In the genomic region with DNA sequence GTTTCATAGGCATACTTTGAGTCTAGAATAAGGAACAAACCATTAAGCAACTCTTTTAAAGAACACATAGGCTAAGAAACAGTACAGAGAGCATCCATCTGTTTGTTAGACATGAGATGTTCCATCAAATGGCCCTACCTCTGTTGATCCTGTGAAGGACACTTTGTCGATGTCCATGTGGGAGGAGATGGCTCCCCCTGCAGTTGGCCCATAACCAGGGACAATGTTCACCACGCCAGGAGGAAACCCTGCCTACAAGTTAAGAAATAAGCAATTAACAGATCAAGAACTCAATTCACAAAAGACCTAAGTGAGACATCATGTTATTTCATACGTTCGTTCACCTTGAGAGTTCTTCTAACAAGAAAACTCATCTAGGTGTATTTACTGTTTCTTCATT, we compare ENCODE assay signal across 27 mouse cellular contexts. TPM values are rescaled to one million over a fixed set of nuclear protein-coding genes. Genes with fewer than 3 reads are reported as not detected.
DNase-seq lines count a peak whose midpoint lies in the region; ATAC-seq and TF ChIP-seq lines count a peak whose summit lies in the region.
"Had no signal": no experiment of that assay in that cellular context is flagged by ENCODE, and none has a peak within 500 bp of the region (broad histone marks: within the 10 kb centered on the region; RNA-seq: fewer than 3 reads in every experiment).

No protein-coding gene starts in this region.

- H3K79me2 ChIP-seq in liver, adult 2 months (ENCODE audit: control insufficient read depth, insufficient read depth, low read length): no peaks in the 10 kb centered on the region; the same call in 1 of the 2 replicates
- H3K79me2 ChIP-seq in CH12.LX (replicated peaks; ENCODE audit: control insufficient read depth, extremely low read depth, insufficient read depth, poor library complexity, severe bottlenecking): no peaks in the 10 kb centered on the region

- no peak for TF ChIP-seq POLR2A in liver, adult 2 months (IDR thresholded peaks at IDR 0.05; ENCODE audit: extremely low read depth, insufficient read depth, low read length)
- TF ChIP-seq POLR2A in CH12.LX (IDR thresholded peaks at IDR 0.05; ENCODE audit: low read depth, low read length): no peak
- TF ChIP-seq POLR2A in small intestine, adult 2 months (IDR thresholded peaks at IDR 0.05; ENCODE audit: low read depth, low read length): no peak

- TF ChIP-seq RAD21 in CH12.LX (IDR thresholded peaks at IDR 0.05; ENCODE audit: low read depth, low read length): peak; percentile 28

- no peak for ATAC-seq in intestine, postnatal 0 days
- ATAC-seq in intestine, embryonic 15.5 days: no peak
- ATAC-seq in liver, embryonic 12.5 days: no peak
- ATAC-seq: forebrain, embryonic 14.5 days; forebrain, postnatal 0 days had no signal

- peak; percentile 62 for TF ChIP-seq CTCF in intestine, postnatal 0 days (IDR thresholded peaks at IDR 0.05; ENCODE audit: low read depth)
- TF ChIP-seq CTCF in liver, adult 2 months (IDR thresholded peaks at IDR 0.05; ENCODE audit: low read depth, low read length): peak; percentile 16; the same call in 1 of the 2 replicates
- peak in 1 of 2 experiments; percentile 35; a peak in 2 of 4 replicates for TF ChIP-seq CTCF in CH12.LX (conservative IDR thresholded peaks at IDR 0.05 in 1 of 2, IDR thresholded peaks at IDR 0.05 in 1 of 2; ENCODE audit: low read depth in 2 of 2, low read length in 2 of 2)
- peak; percentile 38; the same call in 1 of the 2 replicates for TF ChIP-seq CTCF in small intestine, adult 2 months (IDR thresholded peaks at IDR 0.05; ENCODE audit: extremely low read depth, insufficient read length, insufficient replicate concordance, low read depth, low read length)

- no peak overlapping the region for H3K4me2 ChIP-seq in intestine, postnatal 0 days (replicated peaks; ENCODE audit: low read depth)
- H3K4me2 ChIP-seq in intestine, embryonic 15.5 days (replicated peaks): no peak overlapping the region
- no peak overlapping the region for H3K4me2 ChIP-seq in liver, embryonic 12.5 days
- no peak overlapping the region for H3K4me2 ChIP-seq in CH12.LX (ENCODE audit: insufficient read depth, low read depth, poor library complexity, severe bottlenecking)
- H3K4me2 ChIP-seq: embryonic facial prominence, embryonic 12.5 days; embryonic facial prominence, embryonic 15.5 days; heart, embryonic 13.5 days; hindbrain, embryonic 15.5 days had no signal

- H3K9me3 ChIP-seq in intestine, postnatal 0 days (ENCODE audit: control insufficient read depth): no peaks in the 10 kb centered on the region
- H3K9me3 ChIP-seq in intestine, embryonic 15.5 days: no peaks in the 10 kb centered on the region
- no peaks in the 10 kb centered on the region for H3K9me3 ChIP-seq in liver, embryonic 12.5 days (replicated peaks)
- H3K9me3 ChIP-seq in CH12.LX (replicated peaks; ENCODE audit: low read length): no peaks in the 10 kb centered on the region
- H3K9me3 ChIP-seq: embryonic facial prominence, embryonic 12.5 days; embryonic facial prominence, embryonic 15.5 days; heart, embryonic 10.5 days; heart, embryonic 13.5 days; hindbrain, embryonic 15.5 days had no signal

- no peak overlapping the region for H3K27ac ChIP-seq in intestine, postnatal 0 days (ENCODE audit: low read depth, low read length)
- H3K27ac ChIP-seq in intestine, embryonic 15.5 days: no peak overlapping the region
- no peak overlapping the region for H3K27ac ChIP-seq in liver, adult 2 months (replicated peaks; ENCODE audit: insufficient read depth, low read depth, low read length)
- H3K27ac ChIP-seq in liver, embryonic 12.5 days: no peak overlapping the region
- no peak overlapping the region for H3K27ac ChIP-seq in CH12.LX (ENCODE audit: insufficient read depth, low read depth)
- no peak overlapping the region for H3K27ac ChIP-seq in small intestine, adult 2 months (ENCODE audit: insufficient read depth, low read depth, low read length)
- H3K27ac ChIP-seq: embryonic facial prominence, embryonic 12.5 days; embryonic facial prominence, embryonic 15.5 days; gastrocnemius, adult 2 months; heart, adult 2 months; heart, embryonic 10.5 days; heart, embryonic 13.5 days; hindbrain, embryonic 15.5 days had no signal

- H3K27me3 ChIP-seq in intestine, postnatal 0 days (replicated peaks; ENCODE audit: control insufficient read depth, insufficient read depth, low read length): no peaks in the 10 kb centered on the region
- no peaks in the 10 kb centered on the region for H3K27me3 ChIP-seq in intestine, embryonic 15.5 days (replicated peaks)
- H3K27me3 ChIP-seq in liver, adult 2 months (ENCODE audit: control insufficient read depth, insufficient read depth, low read length): no peaks in the 10 kb centered on the region
- H3K27me3 ChIP-seq in liver, embryonic 12.5 days (replicated peaks): no peaks in the 10 kb centered on the region
- H3K27me3 ChIP-seq in CH12.LX (replicated peaks): no peaks in the 10 kb centered on the region
- no peaks in the 10 kb centered on the region for H3K27me3 ChIP-seq in small intestine, adult 2 months (ENCODE audit: control insufficient read depth, insufficient read depth, low read length)
- H3K27me3 ChIP-seq: embryonic facial prominence, embryonic 12.5 days; embryonic facial prominence, embryonic 15.5 days; heart, embryonic 13.5 days; hindbrain, embryonic 15.5 days had no signal

- WGBS in intestine, postnatal 0 days: 86% methylated on average over 4 of the region's 4 CpGs
- 89% methylated on average over 4 of the region's 4 CpGs for WGBS in intestine, embryonic 15.5 days
- WGBS in liver, adult 2 months: 76% methylated on average over 4 of the region's 4 CpGs
- WGBS in liver, embryonic 12.5 days (ENCODE audit: insufficient replicate concordance): 66% methylated on average over 4 of the region's 4 CpGs
- WGBS in small intestine, adult 2 months: 76% methylated on average over 4 of the region's 4 CpGs

- no peaks in the 10 kb centered on the region for H3K36me3 ChIP-seq in intestine, postnatal 0 days (ENCODE audit: control insufficient read depth, insufficient read depth)
- H3K36me3 ChIP-seq in intestine, embryonic 15.5 days: no peaks in the 10 kb centered on the region
- peaks cover 33% of the 10 kb centered on the region for H3K36me3 ChIP-seq in liver, adult 2 months (ENCODE audit: control insufficient read depth, insufficient read depth, low read length)
- H3K36me3 ChIP-seq in liver, embryonic 12.5 days: no peaks in the 10 kb centered on the region
- H3K36me3 ChIP-seq in CH12.LX (replicated peaks in 1 of 2; ENCODE audit: control insufficient read depth in 1 of 2, insufficient read depth in 1 of 2, low read length in 1 of 2): no peaks in the 10 kb centered on the region
- no peaks in the 10 kb centered on the region for H3K36me3 ChIP-seq in small intestine, adult 2 months (ENCODE audit: control insufficient read depth, insufficient read depth, low read length)
- H3K36me3 ChIP-seq: embryonic facial prominence, embryonic 12.5 days; embryonic facial prominence, embryonic 15.5 days; heart, embryonic 10.5 days; heart, embryonic 13.5 days; hindbrain, embryonic 15.5 days had no signal

- in situ Hi-C loops in CH12.LX (cut with MboI; ENCODE audit: low pct_ligation_motif_present, low pct_unique_long_range_greater_than_20kb, low sequenced_read_pairs): no loop called here

- H3K9ac ChIP-seq in intestine, postnatal 0 days (ENCODE audit: low read depth, low read length): no peak overlapping the region
- no peak overlapping the region for H3K9ac ChIP-seq in intestine, embryonic 15.5 days
- H3K9ac ChIP-seq in liver, adult 2 months (ENCODE audit: low read depth, low read length): no peak overlapping the region
- no peak overlapping the region for H3K9ac ChIP-seq in liver, embryonic 12.5 days
- no peak overlapping the region for H3K9ac ChIP-seq in CH12.LX (ENCODE audit: insufficient read depth, low read depth)
- H3K9ac ChIP-seq: embryonic facial prominence, embryonic 12.5 days; embryonic facial prominence, embryonic 15.5 days; forebrain, postnatal 0 days; heart, embryonic 13.5 days; hindbrain, embryonic 15.5 days had no signal

- H3K4me3 ChIP-seq in intestine, postnatal 0 days (ENCODE audit: low read depth, low read length): no peak overlapping the region
- no peak overlapping the region for H3K4me3 ChIP-seq in intestine, embryonic 15.5 days (replicated peaks)
- H3K4me3 ChIP-seq in liver, adult 2 months (ENCODE audit: insufficient read depth, low read depth, low read length): no peak overlapping the region
- H3K4me3 ChIP-seq in liver, embryonic 12.5 days: no peak overlapping the region
- H3K4me3 ChIP-seq in CH12.LX (replicated peaks in 1 of 3; ENCODE audit: low read depth in 2 of 3, low read length in 2 of 3, poor library complexity in 1 of 3): no peak overlapping the region
- H3K4me3 ChIP-seq in small intestine, adult 2 months (ENCODE audit: low read depth, low read length): no peak overlapping the region
- H3K4me3 ChIP-seq: embryonic facial prominence, embryonic 12.5 days; embryonic facial prominence, embryonic 15.5 days; gastrocnemius, adult 2 months; heart, adult 2 months; heart, embryonic 10.5 days; heart, embryonic 13.5 days; hindbrain, embryonic 15.5 days had no signal

- no peak for TF ChIP-seq EP300 in CH12.LX (IDR thresholded peaks at IDR 0.05; ENCODE audit: low read length)

- no peak for DNase-seq in liver, adult 2 months (ENCODE audit: extremely low read depth, low read depth, low spot score)
- DNase-seq in CH12.LX (ENCODE audit: extremely low read depth): peak; percentile 6
- DNase-seq in T-cell, adult 2 months (ENCODE audit: low spot score): no peak
- DNase-seq in gastrocnemius, postnatal 25 days: no peak
- DNase-seq: adrenal gland, adult 2 months; cerebellum, adult 11 months; cerebellum, adult 2 months; cerebellum, adult 9-11 months; cerebellum, postnatal 25 days; forebrain, postnatal 0 days; gastrocnemius, adult 2 months; gastrocnemius, postnatal 14 days; heart, adult 2 months; heart, postnatal 14 days; heart, postnatal 4 days had no signal

- dilution Hi-C loops in CH12.LX (cut with MboI; ENCODE audit: extremely low pct_ligation_motif_present, extremely low pct_unique_long_range_greater_than_20kb, low sequenced_read_pairs): no loop called here

- H3K4me1 ChIP-seq in intestine, postnatal 0 days (replicated peaks; ENCODE audit: control insufficient read depth, insufficient read depth, low read length): no peaks in the 10 kb centered on the region
- H3K4me1 ChIP-seq in intestine, embryonic 15.5 days (replicated peaks): no peaks in the 10 kb centered on the region
- peaks cover 2% of the 10 kb centered on the region; the same call in 1 of the 2 replicates for H3K4me1 ChIP-seq in liver, adult 2 months (ENCODE audit: control insufficient read depth, insufficient read depth, low read length)
- H3K4me1 ChIP-seq in liver, embryonic 12.5 days: no peaks in the 10 kb centered on the region
- H3K4me1 ChIP-seq in CH12.LX (ENCODE audit: control insufficient read depth in 1 of 2, insufficient read depth in 2 of 2): no peaks in the 10 kb centered on the region
- no peaks in the 10 kb centered on the region for H3K4me1 ChIP-seq in small intestine, adult 2 months (ENCODE audit: control insufficient read depth, insufficient read depth, insufficient read length, low read length)
- H3K4me1 ChIP-seq: embryonic facial prominence, embryonic 12.5 days; embryonic facial prominence, embryonic 15.5 days; heart, embryonic 10.5 days; heart, embryonic 13.5 days; hindbrain, embryonic 15.5 days had no signal

RNA-seq across cellular contexts. Expression of a gene that starts 12.8 kb away (rescaled TPM):
- polyA plus RNA-seq in intestine, postnatal 0 days (2015; fragmentation: Nextera tagmentation; extraction: Ambion mirVana): 10.3 and 10.4 TPM in 2 replicates
- 11.8 and 12.3 TPM in 2 replicates for polyA plus RNA-seq in intestine, embryonic 15.5 days (2015; fragmentation: Nextera tagmentation; extraction: Ambion mirVana)
- 182 and 198 TPM in 2 replicates for total RNA-seq in liver, adult 2 months (2014; rRNA removed)
- polyA plus RNA-seq in liver, adult 2 months (2012; rRNA removed): 67.2 and 83.4 TPM in 2 replicates
- 0.48 and 0.50 TPM in 2 replicates for polyA plus RNA-seq in liver, embryonic 12.5 days (2016; fragmentation: Nextera tagmentation; extraction: Ambion mirVana)
- total RNA-seq in CH12.LX (2012; rRNA removed) (0.21 and 0.47 TPM in 2 replicates), CH12.LX (2014; rRNA removed) (2.3 and 2.6 TPM in 2 replicates)
- polyA plus RNA-seq in CH12.LX (2012; ENCODE audit: insufficient read length, low read depth): 1.1 and 1.2 TPM in 2 replicates
- 1.1 and 1.8 TPM in 2 replicates for polyA plus RNA-seq in small intestine, adult 2 months (2012; rRNA removed)
- 1 to 10 TPM in 1 of 2 experiments, under 1 TPM in 1; 0.80 to 1.8 TPM for total RNA-seq in gastrocnemius, postnatal 25 days (2021)
- total RNA-seq: granulocyte monocyte progenitor cell, adult 5-6 weeks; MEL had no signal
